Mouse (Mus musculus): ENCODE data around the gene Aco2. TPM values are rescaled to one million over a fixed set of nuclear protein-coding genes. Genes with fewer than 3 reads are reported as not detected.

Gene Aco2
- polyA plus RNA-seq, 1 experiment from 2014 or later: 265 TPM

- Histone ChIP-seq H3K4me3 (no peak overlapping the region), H3K27ac (no peak overlapping the region), H3K9me3 (no peaks in the 10 kb centered on the region), H3K9ac (no peak overlapping the region), H3K27me3 (replicated peaks) (no peaks in the 10 kb centered on the region), H3K4me1 (peaks cover 27% of the 10 kb centered on the region), H3K4me2 (no peak overlapping the region), H3K36me3 (replicated peaks) (no peaks in the 10 kb centered on the region)
- ATAC-seq (replicated peaks): no peak
- 80% methylated on average over 1 of the region's 1 CpGs for WGBS
Observed at GRCm38 (mm10) chr15:81933986-81934385, 61.9 kb downstream of the Aco2 start.

GRCm38 (mm10) chr15:81935869-81936637 lies 63.9 kb downstream of the Aco2 start:
- H3K9ac ChIP-seq: peak overlapping the region; percentile 79
- 55% methylated on average over 7 of the region's 7 CpGs for WGBS
- peak overlapping the region; percentile 62 for H3K4me3 ChIP-seq
- H3K27ac ChIP-seq: peak overlapping the region; percentile 93
- H3K27me3 ChIP-seq (replicated peaks): no peaks in the 10 kb centered on the region
- H3K4me2 ChIP-seq: peak overlapping the region; percentile 66
- H3K9me3 ChIP-seq: no peaks in the 10 kb centered on the region
- H3K4me1 ChIP-seq: peaks cover 32% of the 10 kb centered on the region
- peak; percentile 21; the same call in 1 of the 2 replicates for ATAC-seq (replicated peaks)
- 0 out of 2 replicates have a peak, but pooled peaks cover 6% of the 10 kb centered on the region for H3K36me3 ChIP-seq (replicated peaks)

- H3K4me1 ChIP-seq: peaks cover 32% of the 10 kb centered on the region
- ATAC-seq (replicated peaks): peak; percentile 87
- H3K36me3 ChIP-seq (replicated peaks): 0 out of 2 replicates have a peak, but pooled peaks cover 6% of the 10 kb centered on the region
- peak within 1 kb of the TSS; percentile 93 for H3K27ac ChIP-seq
- H3K4me2 ChIP-seq: peak within 1 kb of the TSS; percentile 66
- H3K9ac ChIP-seq: peak within 1 kb of the TSS; percentile 79
- H3K9me3 ChIP-seq: no peaks in the 10 kb centered on the region
- H3K4me3 ChIP-seq: peak within 1 kb of the TSS; percentile 62
- 0% methylated on average over 12 of the region's 12 CpGs for WGBS
- H3K27me3 ChIP-seq (replicated peaks): no peaks in the 10 kb centered on the region
Observed at GRCm38 (mm10) chr15:81936679-81937078, 64.6 kb downstream of the Aco2 start, which contains the start of gene Csdc2. Gene Csdc2, plus strand, starts transcription at chr15:81936759.

GRCm38 (mm10) chr15:81937098-81937972 lies 65.2 kb downstream of the Aco2 start:
- peak overlapping the region; percentile 62 for H3K4me3 ChIP-seq
- H3K27ac ChIP-seq: peak overlapping the region; percentile 93
- H3K9ac ChIP-seq: peak overlapping the region; percentile 79
- H3K4me1 ChIP-seq: peaks cover 32% of the 10 kb centered on the region
- H3K4me2 ChIP-seq: peak overlapping the region; percentile 66
- peak; percentile 61 for ATAC-seq (replicated peaks)
- no peaks in the 10 kb centered on the region for H3K9me3 ChIP-seq
- WGBS: 3% methylated on average over 19 of the region's 19 CpGs
- H3K36me3 ChIP-seq (replicated peaks): 0 out of 2 replicates have a peak, but pooled peaks cover 6% of the 10 kb centered on the region
- H3K27me3 ChIP-seq (replicated peaks): no peaks in the 10 kb centered on the region

GRCm38 (mm10) chr15:81938246-81938645 lies 66.1 kb downstream of the Aco2 start:
- H3K4me2 ChIP-seq: peak overlapping the region; percentile 66
- H3K4me3 ChIP-seq: peak overlapping the region; percentile 62
- H3K9me3 ChIP-seq: no peaks in the 10 kb centered on the region
- peak overlapping the region; percentile 79 for H3K9ac ChIP-seq
- no peaks in the 10 kb centered on the region for H3K27me3 ChIP-seq (replicated peaks)
- H3K36me3 ChIP-seq (replicated peaks): 0 out of 2 replicates have a peak, but pooled peaks cover 6% of the 10 kb centered on the region
- H3K27ac ChIP-seq: peak overlapping the region; percentile 93
- peak; percentile 21; the same call in 1 of the 2 replicates for ATAC-seq (replicated peaks)
- H3K4me1 ChIP-seq: peaks cover 36% of the 10 kb centered on the region
- WGBS: 15% methylated on average over 2 of the region's 2 CpGs

GRCm38 (mm10) chr15:81939157-81939715 lies 67.1 kb downstream of the Aco2 start:
- no peak for ATAC-seq (replicated peaks)
- Histone ChIP-seq H3K4me1 (peaks cover 39% of the 10 kb centered on the region), H3K27ac (peak overlapping the region; percentile 23; the same call in 1 of the 2 replicates), H3K9ac (no peak overlapping the region), H3K4me2 (peak overlapping the region; percentile 66), H3K4me3 (no peak overlapping the region), H3K9me3 (no peaks in the 10 kb centered on the region), H3K36me3 (replicated peaks) (0 out of 2 replicates have a peak, but pooled peaks cover 6% of the 10 kb centered on the region), H3K27me3 (replicated peaks) (no peaks in the 10 kb centered on the region)
- 89% methylated on average over 10 of the region's 10 CpGs for WGBS

GRCm38 (mm10) chr15:81939774-81940173 lies 67.7 kb downstream of the Aco2 start:
- Histone ChIP-seq H3K27ac (no peak overlapping the region), H3K9me3 (no peaks in the 10 kb centered on the region), H3K4me3 (no peak overlapping the region), H3K36me3 (replicated peaks) (0 out of 2 replicates have a peak, but pooled peaks cover 6% of the 10 kb centered on the region), H3K4me2 (no peak overlapping the region), H3K27me3 (replicated peaks) (no peaks in the 10 kb centered on the region), H3K9ac (no peak overlapping the region), H3K4me1 (peaks cover 39% of the 10 kb centered on the region)
- 92% methylated on average over 4 of the region's 4 CpGs for WGBS
- ATAC-seq (replicated peaks): no peak

- Histone ChIP-seq H3K36me3 (replicated peaks) (0 out of 2 replicates have a peak, but pooled peaks cover 6% of the 10 kb centered on the region), H3K4me2 (no peak overlapping the region), H3K9me3 (no peaks in the 10 kb centered on the region), H3K9ac (no peak overlapping the region), H3K4me1 (peaks cover 39% of the 10 kb centered on the region), H3K27me3 (replicated peaks) (no peaks in the 10 kb centered on the region), H3K27ac (no peak overlapping the region), H3K4me3 (no peak overlapping the region)
- no peak for ATAC-seq (replicated peaks)
- 93% methylated on average over 5 of the region's 5 CpGs for WGBS
Observed at GRCm38 (mm10) chr15:81940219-81940618, 68.1 kb downstream of the Aco2 start.

- Histone ChIP-seq H3K4me3 (no peak overlapping the region), H3K4me2 (no peak overlapping the region), H3K27ac (no peak overlapping the region), H3K9me3 (no peaks in the 10 kb centered on the region), H3K27me3 (replicated peaks) (no peaks in the 10 kb centered on the region), H3K9ac (no peak overlapping the region), H3K36me3 (replicated peaks) (0 out of 2 replicates have a peak, but pooled peaks cover 6% of the 10 kb centered on the region), H3K4me1 (peaks cover 37% of the 10 kb centered on the region)
- ATAC-seq (replicated peaks): no peak
- 95% methylated on average over 2 of the region's 2 CpGs for WGBS
Observed at GRCm38 (mm10) chr15:81941010-81941409, 68.9 kb downstream of the Aco2 start.

- 8% methylated on average over 9 of the region's 9 CpGs for WGBS
- ATAC-seq (replicated peaks): no peak
- no peaks in the 10 kb centered on the region for H3K27me3 ChIP-seq (replicated peaks)
- no peak overlapping the region for H3K9ac ChIP-seq
- H3K4me2 ChIP-seq: no peak overlapping the region
- no peaks in the 10 kb centered on the region for H3K9me3 ChIP-seq
- H3K36me3 ChIP-seq (replicated peaks): peaks cover 14% of the 10 kb centered on the region; the same call in 1 of the 2 replicates
- H3K4me1 ChIP-seq: peaks cover 19% of the 10 kb centered on the region
- no peak overlapping the region for H3K27ac ChIP-seq
- no peak overlapping the region for H3K4me3 ChIP-seq
Observed at GRCm38 (mm10) chr15:81943176-81943749, 71.2 kb downstream of the Aco2 start.

- Histone ChIP-seq H3K4me2 (no peak overlapping the region), H3K4me3 (no peak overlapping the region), H3K27me3 (replicated peaks) (no peaks in the 10 kb centered on the region), H3K9me3 (no peaks in the 10 kb centered on the region), H3K4me1 (no peaks in the 10 kb centered on the region), H3K9ac (no peak overlapping the region), H3K36me3 (replicated peaks) (peaks cover 30% of the 10 kb centered on the region; the same call in 1 of the 2 replicates), H3K27ac (no peak overlapping the region)
- no peak for ATAC-seq (replicated peaks)
- WGBS: 84% methylated on average over 10 of the region's 10 CpGs
Observed at GRCm38 (mm10) chr15:81949076-81949475, 77.0 kb downstream of the Aco2 start.
